Mouse (Mus musculus) embryonic fibroblast, embryonic 13.5 days (primary cell): ENCODE data around the gene Celsr3. TPM values are rescaled to one million over a fixed set of nuclear protein-coding genes. Genes with fewer than 3 reads are reported as not detected.

ENCODE experiments used
- H3K27ac ChIP-seq: 2 replicates; pipeline ENCODE4 v1.5.1; 2012; ENCODE audit warnings: low read length, control low read depth, inconsistent platforms; ENCODE audit not compliant: insufficient read depth
- H3K4me1 ChIP-seq: 2 replicates; pipeline ENCODE4 v1.6.1; 2011; ENCODE audit warnings: low read length; ENCODE audit not compliant: control insufficient read depth, insufficient read depth
- H3K4me3 ChIP-seq: 2 replicates; pipeline ENCODE4 v1.5.1; 2011; ENCODE audit warnings: mild to moderate bottlenecking, control low read depth, low read length; ENCODE audit not compliant: insufficient read depth
- CTCF ChIP-seq: IDR thresholded peaks from 2 replicates; pipeline ENCODE4 v1.5.1; 2011; ENCODE audit warnings: mild to moderate bottlenecking, control low read depth, low read length, moderate library complexity, borderline replicate concordance; ENCODE audit not compliant: insufficient read depth
- POLR2A ChIP-seq: IDR thresholded peaks from 2 replicates; pipeline ENCODE4 v1.6.1; 2011; ENCODE audit warnings: low read depth, mild to moderate bottlenecking, control low read depth, low read length, moderate library complexity
- polyA plus RNA-seq: library from polyadenylated mRNA; stranded (reverse); fragments of >200 nt; gene quantifications from 2 replicates; pipeline ENCODE4 v1.2.4, GENCODE M21; 2011; ENCODE audit warnings: low read depth; ENCODE audit not compliant: missing spikeins, insufficient read length

Gene Celsr3
- polyA plus RNA-seq, 1 experiment = 0.42 TPM

DNA sequence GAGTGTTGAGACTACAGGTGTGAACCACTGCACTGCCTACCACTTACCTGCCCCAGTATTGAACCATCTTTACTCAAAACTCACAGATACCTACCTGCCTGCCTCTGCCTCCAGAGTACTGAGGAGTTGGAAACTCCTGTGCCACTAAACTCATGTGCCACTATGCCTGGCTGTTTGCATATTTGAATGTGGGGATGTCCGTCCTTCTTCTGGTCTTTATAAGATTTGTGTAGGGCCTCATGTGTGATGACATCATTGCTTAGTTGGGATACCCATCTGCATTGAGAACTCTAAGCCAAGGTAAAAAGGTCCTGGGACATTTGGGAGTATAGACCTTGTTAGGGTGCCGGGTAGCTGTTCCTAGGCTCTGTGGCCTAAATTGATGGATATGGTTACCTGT is 39.0 kb upstream of the Celsr3 start:
- Histone ChIP-seq H3K27ac (no peak overlapping the region), H3K4me1 (peaks cover 9% of the 10 kb centered on the region), H3K4me3 (no peak overlapping the region)
- TF ChIP-seq CTCF = no peak
- TF ChIP-seq POLR2A = no peak

DNA sequence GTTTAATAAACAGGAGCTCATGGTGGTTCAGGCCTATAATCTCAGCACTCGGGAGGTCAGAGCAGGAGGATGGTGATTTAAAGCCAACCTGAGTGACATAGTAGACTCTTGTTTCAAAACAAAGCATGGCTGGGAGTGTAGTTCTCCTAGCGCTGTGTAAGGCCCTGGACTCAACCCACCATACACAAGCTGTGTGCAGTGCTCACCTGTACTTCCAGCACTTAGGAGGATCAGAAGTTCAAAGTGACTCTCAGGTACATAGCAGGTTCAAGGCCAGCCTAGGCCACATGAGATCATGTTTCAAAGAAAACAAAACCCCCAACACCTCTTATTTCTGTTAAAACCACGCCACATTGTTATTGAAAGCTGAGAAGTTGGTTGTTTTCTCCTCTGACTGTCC is 37.4 kb upstream of the Celsr3 start:
- Histone ChIP-seq H3K27ac (no peak overlapping the region), H3K4me1 (peaks cover 14% of the 10 kb centered on the region; the same call in 1 of the 2 replicates), H3K4me3 (no peak overlapping the region)
- TF ChIP-seq POLR2A (no peak), CTCF (no peak)

DNA sequence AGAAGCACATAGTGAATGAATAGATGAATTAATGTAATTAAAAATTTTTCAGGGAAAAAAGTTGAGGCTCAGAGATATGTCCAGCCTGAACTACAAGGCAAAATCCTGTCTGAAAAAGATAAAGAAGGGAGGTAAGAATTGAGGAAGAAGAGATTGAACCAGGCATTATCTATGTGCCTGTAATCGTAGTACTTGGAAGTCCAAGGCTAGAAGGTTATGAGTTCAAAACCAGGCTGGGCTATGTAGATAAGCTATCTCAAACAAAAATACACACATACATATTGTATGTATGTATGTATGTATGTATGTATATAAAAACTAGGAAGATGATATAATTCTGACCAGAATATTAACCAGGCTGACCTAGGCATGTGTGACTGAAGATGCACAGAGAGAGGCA is 33.8 kb upstream of the Celsr3 start:
- H3K27ac ChIP-seq = no peak overlapping the region
- TF ChIP-seq CTCF = no peak
- no peak for TF ChIP-seq POLR2A

DNA sequence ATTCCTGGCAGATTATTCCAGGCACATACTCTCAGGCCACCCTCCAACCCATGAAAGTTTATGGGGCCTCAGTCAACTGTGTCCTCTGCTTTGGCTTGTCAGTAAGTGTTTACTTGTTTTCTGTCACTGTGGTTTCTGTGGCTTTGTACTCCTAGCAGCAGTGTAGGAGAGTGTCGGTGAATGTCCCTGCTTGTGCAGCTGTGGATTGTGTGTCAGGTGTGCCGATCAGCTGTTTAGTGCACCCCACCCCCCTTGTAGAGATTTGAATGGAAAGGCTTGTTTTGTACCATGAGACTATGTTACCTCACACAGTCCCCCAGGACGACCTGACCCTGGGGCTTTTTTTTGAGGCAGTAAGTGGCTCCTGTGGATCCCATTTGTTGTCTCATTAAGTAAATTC is 33.4 kb upstream of the Celsr3 start:
- Histone ChIP-seq H3K27ac (no peak overlapping the region), H3K4me3 (no peak overlapping the region), H3K4me1 (peaks cover 20% of the 10 kb centered on the region)
- no peak for TF ChIP-seq POLR2A
- no peak for TF ChIP-seq CTCF

More for the DNA sequence above, 33.8 kb upstream of the Celsr3 start:
- H3K4me3 ChIP-seq = no peak overlapping the region
- peaks cover 16% of the 10 kb centered on the region for H3K4me1 ChIP-seq

DNA sequence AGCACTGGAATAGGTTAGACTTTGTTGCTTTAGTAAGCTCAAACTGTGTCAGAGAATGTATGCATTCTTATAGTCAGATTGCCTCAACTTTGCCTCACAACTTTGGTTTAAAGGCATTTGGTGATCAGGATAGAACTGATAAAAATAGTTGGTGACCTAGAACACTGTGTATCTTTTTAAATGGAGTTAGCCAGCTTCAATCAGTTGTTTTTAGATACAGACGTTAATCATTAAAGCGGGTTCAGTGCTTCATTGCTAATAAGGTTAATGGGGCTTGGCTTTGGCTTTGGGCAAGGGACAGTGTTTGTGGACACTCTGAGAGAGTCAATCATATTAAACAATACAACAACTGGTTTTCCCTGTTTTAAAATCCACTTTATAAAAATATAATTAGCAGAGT is 30.8 kb upstream of the Celsr3 start:
- Histone ChIP-seq H3K4me1 (peaks cover 25% of the 10 kb centered on the region), H3K27ac (peak overlapping the region; percentile 47)
- TF ChIP-seq CTCF (no peak), POLR2A (no peak)

DNA sequence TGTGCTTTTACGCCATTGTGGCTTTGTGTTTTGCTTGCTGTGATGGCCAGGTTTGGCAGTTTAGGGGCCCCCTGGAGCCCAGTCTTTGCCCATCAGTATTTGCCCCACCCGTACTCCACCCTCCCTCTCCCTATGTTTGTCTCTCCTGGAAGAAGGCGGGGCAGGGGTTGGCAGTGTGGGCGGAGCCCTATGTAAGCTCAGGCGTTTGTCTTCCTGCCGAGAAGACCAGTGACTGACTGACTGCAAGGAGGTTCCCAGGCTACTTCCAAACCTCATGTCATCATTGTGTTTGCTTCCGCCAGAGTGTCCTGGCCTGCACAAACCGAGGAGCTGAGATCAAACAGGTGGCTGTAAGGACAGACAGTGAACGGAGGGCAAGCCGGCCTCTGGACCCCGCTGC is 30.4 kb upstream of the Celsr3 start:
- H3K4me3 ChIP-seq = 0 out of 2 replicates have a peak overlapping the region, but pooled peaks have one; percentile 0
- H3K4me1 ChIP-seq = peaks cover 25% of the 10 kb centered on the region
- no peak for TF ChIP-seq CTCF
- no peak; the same call in 1 of the 2 replicates for TF ChIP-seq POLR2A
- peak overlapping the region; percentile 86 for H3K27ac ChIP-seq

More for the DNA sequence above, 30.8 kb upstream of the Celsr3 start:
- no peak overlapping the region for H3K4me3 ChIP-seq

DNA sequence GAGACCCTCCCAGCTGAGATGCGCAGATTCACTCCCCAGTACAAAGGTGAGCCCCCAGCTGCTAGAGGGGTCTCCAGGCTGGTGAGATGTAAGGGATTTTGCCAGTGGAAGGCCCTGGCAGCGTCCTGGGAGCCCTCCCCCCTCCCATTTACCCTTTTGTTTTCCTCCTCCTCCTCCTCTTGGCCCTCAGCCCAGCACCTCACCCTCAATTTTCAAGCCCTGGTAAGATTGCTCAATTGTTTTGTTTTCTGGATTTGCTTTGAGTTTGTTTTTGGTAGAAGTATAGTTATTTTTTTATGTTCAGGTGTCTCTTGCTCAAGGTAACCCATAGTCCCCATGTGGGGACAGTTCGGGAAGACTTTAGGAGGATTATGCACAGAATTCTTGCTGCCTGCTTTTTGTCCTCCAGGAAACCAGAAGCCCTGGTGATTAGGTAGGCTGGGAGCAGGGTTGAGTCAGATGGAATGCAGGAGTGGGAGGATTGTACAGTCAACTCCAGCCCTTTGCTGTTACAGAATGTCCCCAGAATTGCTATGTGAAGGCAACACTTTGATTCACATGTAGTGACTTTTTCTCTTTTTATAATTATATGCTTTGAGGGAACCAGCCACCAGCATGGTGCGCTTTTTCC is 29.7 kb upstream of the Celsr3 start:
- H3K27ac ChIP-seq = peak overlapping the region; percentile 86
- 0 out of 2 replicates have a peak overlapping the region, but pooled peaks have one; percentile 0 for H3K4me3 ChIP-seq
- peaks cover 25% of the 10 kb centered on the region for H3K4me1 ChIP-seq
- TF ChIP-seq POLR2A (no peak), CTCF (no peak)

DNA sequence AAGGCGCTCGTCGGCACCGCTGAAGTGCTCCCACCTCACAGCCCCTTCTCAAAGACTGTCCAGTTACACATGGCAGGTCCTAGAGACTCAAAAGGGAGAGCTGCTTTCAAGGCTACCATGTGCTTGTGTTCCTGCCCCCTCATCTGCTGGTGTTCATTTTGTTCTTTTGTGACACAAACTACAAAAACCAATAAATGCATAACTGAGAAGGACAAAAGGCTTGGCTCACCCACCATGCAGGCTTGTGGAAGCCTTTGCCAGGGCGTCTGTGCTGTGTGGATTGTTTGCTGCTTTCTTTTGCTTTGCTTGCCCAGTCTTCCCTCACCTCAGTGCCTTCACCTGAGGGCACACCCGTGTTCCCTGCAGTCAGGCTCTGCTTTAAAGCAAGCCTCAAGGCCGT is 28.6 kb upstream of the Celsr3 start:
- peaks cover 25% of the 10 kb centered on the region for H3K4me1 ChIP-seq
- H3K27ac ChIP-seq = peak overlapping the region; percentile 85
- no peak overlapping the region for H3K4me3 ChIP-seq
- TF ChIP-seq POLR2A (no peak), CTCF (no peak)

DNA sequence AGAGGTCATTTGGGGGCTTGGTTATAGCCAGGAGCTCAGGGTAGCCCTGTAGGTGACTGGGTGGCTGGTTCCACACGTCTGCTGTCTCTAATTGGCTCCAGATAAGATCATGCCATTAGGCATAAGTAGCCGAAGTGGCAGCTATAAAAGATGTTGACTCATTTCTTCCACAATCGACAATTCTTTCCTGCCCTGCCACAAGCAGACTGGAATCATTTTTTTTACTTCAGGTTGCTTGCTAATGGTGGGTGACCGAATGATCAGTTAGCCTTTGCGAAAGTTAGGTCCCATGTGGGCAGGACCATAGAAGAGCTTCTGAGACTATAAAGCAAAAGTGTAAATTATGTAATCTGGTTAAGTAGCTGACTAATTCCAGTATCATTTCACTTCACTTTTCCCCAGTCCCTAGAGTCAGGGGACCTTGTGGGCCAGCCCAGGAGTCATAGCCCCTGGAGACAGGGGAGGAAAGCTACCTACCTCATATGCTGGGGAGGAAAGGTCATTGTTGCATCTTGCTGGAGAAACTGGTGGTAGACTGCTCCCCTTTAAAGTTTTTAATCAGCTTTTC is 27.5 kb upstream of the Celsr3 start:
- TF ChIP-seq POLR2A (no peak), CTCF (no peak)
- H3K4me1 ChIP-seq = peaks cover 21% of the 10 kb centered on the region

DNA sequence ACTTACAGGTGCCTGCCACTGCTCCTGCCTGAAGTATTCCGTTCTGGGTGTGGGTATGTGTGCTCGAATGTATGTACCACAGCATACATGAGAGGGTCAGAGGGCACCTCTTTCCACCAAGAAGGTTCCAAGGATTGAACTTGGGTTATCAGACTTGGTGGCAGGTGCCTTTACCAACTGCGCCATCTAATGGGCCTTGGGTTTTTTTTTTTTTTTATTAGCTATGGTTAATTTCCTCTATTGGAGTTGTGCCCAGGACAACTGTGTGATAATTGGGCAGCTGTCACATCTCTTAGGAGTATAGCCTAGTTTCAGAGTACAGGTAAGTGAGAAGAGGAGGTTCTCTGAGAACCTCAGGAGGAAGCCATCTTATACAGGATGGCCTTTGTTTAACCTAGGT is 26.6 kb upstream of the Celsr3 start:
- Histone ChIP-seq H3K27ac (no peak overlapping the region), H3K4me3 (no peak overlapping the region), H3K4me1 (peaks cover 21% of the 10 kb centered on the region)
- TF ChIP-seq POLR2A (no peak), CTCF (no peak)

More for the DNA sequence above, 27.5 kb upstream of the Celsr3 start:
- Histone ChIP-seq H3K4me3 (no peak overlapping the region), H3K27ac (peak overlapping the region; percentile 85; the same call in 1 of the 2 replicates)

DNA sequence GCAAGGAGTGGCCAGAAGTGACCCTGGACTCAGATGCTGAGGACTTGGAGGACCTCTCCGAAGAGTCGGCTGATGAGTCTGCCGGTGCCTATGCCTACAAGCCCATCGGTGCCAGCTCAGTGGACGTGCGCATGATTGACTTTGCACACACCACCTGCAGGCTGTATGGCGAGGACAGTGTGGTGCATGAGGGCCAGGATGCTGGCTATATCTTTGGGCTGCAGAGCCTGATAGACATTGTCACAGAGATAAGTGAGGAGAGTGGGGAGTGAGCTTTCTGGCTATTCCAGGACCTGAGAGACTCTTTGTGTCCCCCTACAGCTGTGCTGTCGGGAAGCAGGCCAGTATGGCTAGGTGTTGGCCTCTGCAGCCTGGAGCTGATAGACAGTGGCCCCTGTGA is 20.4 kb upstream of the Celsr3 start:
- TF ChIP-seq CTCF (no peak), POLR2A (no peak)
- 0 out of 2 replicates have a peak, but pooled peaks cover 3% of the 10 kb centered on the region for H3K4me1 ChIP-seq
- H3K4me3 ChIP-seq = no peak overlapping the region
- no peak overlapping the region for H3K27ac ChIP-seq
